Mouse (Mus musculus): ENCODE measurements around the gene Gm5157. TPM values are rescaled to one million over a fixed set of nuclear protein-coding genes. Genes with fewer than 3 reads are reported as not detected.

The Gm5157 gene
- polyA plus RNA-seq (2017; shearing (Covaris generic)): not detected

GRCm38 (mm10) chr7:21190323-21190722 lies at the start of gene Gm5157:
Gene Gm5157 (minus strand): TSS chr7:21190423.

DNA sequence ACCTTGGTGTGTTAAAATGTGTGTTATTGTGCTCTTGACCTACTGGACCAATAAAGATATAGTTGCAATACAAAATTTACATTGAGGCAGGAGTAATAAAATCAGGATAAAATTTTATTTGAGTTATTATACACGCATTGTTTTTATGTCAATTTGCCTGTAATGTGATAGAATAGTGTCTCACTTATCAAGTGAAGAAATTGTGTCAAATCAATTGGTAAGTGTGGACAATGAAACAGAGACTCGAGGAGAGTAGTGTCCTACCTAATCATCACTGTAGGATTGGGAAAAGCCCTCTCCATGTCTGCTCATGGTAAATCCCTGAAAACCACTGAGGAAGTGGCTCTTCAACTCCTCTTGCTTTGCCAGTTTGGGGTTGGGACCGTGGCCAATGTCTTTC lies 28.3 kb downstream of the Gm5157 start, which contains the start of gene Vmn1r123:
Vmn1r123 (plus strand) TSS at position 301 of the 400 bp plus-strand sequence.

Other genes starting within 250 kb of the Gm5157 start
- under 1 TPM in 1 of 2 experiments, not detected in 1; 0.23 TPM for gene Vmn1r119, start 178.0 kb downstream of the Gm5157 start, polyA plus RNA-seq (2017; shearing (Covaris generic))
- gene Vmn1r120, start 136.6 kb downstream of the Gm5157 start, polyA plus RNA-seq (2017; shearing (Covaris generic)): not detected
- gene Vmn1r121, start 91.9 kb downstream of the Gm5157 start, polyA plus RNA-seq (2017; shearing (Covaris generic)): under 1 TPM in 1 of 2 experiments, not detected in 1; 0.39 TPM
- gene Vmn1r122, start 56.3 kb downstream of the Gm5157 start, polyA plus RNA-seq (2017; shearing (Covaris generic)): not detected
- gene Vmn1r123, start 28.2 kb downstream of the Gm5157 start, polyA plus RNA-seq (2017; shearing (Covaris generic)): not detected
- not detected for gene Vmn1r124, start 70.2 kb upstream of the Gm5157 start, polyA plus RNA-seq (2017; shearing (Covaris generic))
- not detected for gene Vmn1r125, start 81.8 kb upstream of the Gm5157 start, polyA plus RNA-seq (2017; shearing (Covaris generic))
- gene Vmn1r126, start 111.0 kb upstream of the Gm5157 start, polyA plus RNA-seq (2017; shearing (Covaris generic)): not detected
- not detected for gene Vmn1r127, start 129.4 kb upstream of the Gm5157 start, polyA plus RNA-seq (2017; shearing (Covaris generic))
- gene Vmn1r128, start 158.9 kb upstream of the Gm5157 start, polyA plus RNA-seq (2017; shearing (Covaris generic)): not detected
- gene Vmn1r129, start 170.9 kb upstream of the Gm5157 start, polyA plus RNA-seq (2017; shearing (Covaris generic)): not detected
- gene Gm6882, start 242.3 kb upstream of the Gm5157 start, polyA plus RNA-seq (2017; shearing (Covaris generic)): under 1 TPM; 0.12 to 0.23 TPM

Data from activated CD4-positive, CD25-positive, alpha-beta regulatory T cell (primary cell).